ENCODE assay signal across 19 mouse cellular contexts in genomic region chr4:97280712-97281111, GRCm38 (mm10).
DNase-seq lines count a peak whose midpoint lies in the region; ATAC-seq lines count a peak whose summit lies in the region.
"Had no signal": no experiment of that assay in that cellular context is flagged by ENCODE, and none has a peak within 500 bp of the region (broad histone marks: within the 10 kb centered on the region; RNA-seq: fewer than 3 reads in every experiment).

No protein-coding gene starts in this region.

- no peak for DNase-seq in midbrain, embryonic 11.5 days (ENCODE audit: low spot score, missing footprints)
- DNase-seq in midbrain, embryonic 10.5 days (ENCODE audit: low spot score) = no peak
- DNase-seq in heart, adult 18-20 months = no peak
- no peak for DNase-seq in liver, embryonic 11.5 days (ENCODE audit: low spot score)
- no peak for DNase-seq in gastrocnemius, postnatal 36 days
- DNase-seq: adrenal gland, adult 8-10 months; cerebellum, adult 11-12 months; cerebellum, adult 9-10 months; cerebellum, postnatal 25 days; gastrocnemius, postnatal 10 days; heart, postnatal 36 days had no signal

- H3K9ac ChIP-seq in midbrain, embryonic 11.5 days (ENCODE audit: low read length) = no peak overlapping the region
- no peak overlapping the region for H3K9ac ChIP-seq in forebrain, embryonic 12.5 days
- no peak overlapping the region for H3K9ac ChIP-seq in forebrain, embryonic 16.5 days (replicated peaks; ENCODE audit: low read depth, low read length)
- no peak overlapping the region for H3K9ac ChIP-seq in liver, embryonic 11.5 days (ENCODE audit: low read depth, low read length)
- H3K9ac ChIP-seq: embryonic facial prominence, embryonic 12.5 days; heart, embryonic 13.5 days; hindbrain, embryonic 15.5 days had no signal

- 0 out of 2 replicates have a peak, but pooled peaks have one; percentile 19 for ATAC-seq in midbrain, embryonic 11.5 days (ENCODE audit: low FRiP score)
- ATAC-seq in forebrain, embryonic 12.5 days (ENCODE audit: low FRiP score) = peak; percentile 60
- peak; percentile 25 for ATAC-seq in forebrain, embryonic 16.5 days
- ATAC-seq in liver, embryonic 11.5 days (replicated peaks; ENCODE audit: low FRiP score) = no peak
- ATAC-seq: activated CD4-positive, CD25-positive, alpha-beta regulatory T cell, adult 4 months; intestine, embryonic 16.5 days; Patski had no signal

- no peaks in the 10 kb centered on the region for H3K27me3 ChIP-seq in midbrain, embryonic 11.5 days (ENCODE audit: control insufficient read depth, insufficient read depth, low read length)
- H3K27me3 ChIP-seq in midbrain, embryonic 10.5 days (ENCODE audit: low read depth, poor library complexity, severe bottlenecking) = no peaks in the 10 kb centered on the region
- no peaks in the 10 kb centered on the region; the same call in 1 of the 2 replicates for H3K27me3 ChIP-seq in forebrain, embryonic 12.5 days
- no peaks in the 10 kb centered on the region for H3K27me3 ChIP-seq in forebrain, embryonic 16.5 days (replicated peaks; ENCODE audit: control insufficient read depth, insufficient read depth, low read length)
- H3K27me3 ChIP-seq in liver, embryonic 11.5 days (replicated peaks; ENCODE audit: control insufficient read depth, insufficient read depth, low read length) = no peaks in the 10 kb centered on the region
- H3K27me3 ChIP-seq: embryonic facial prominence, embryonic 12.5 days; heart, embryonic 13.5 days; hindbrain, embryonic 15.5 days; Patski had no signal

- no peaks in the 10 kb centered on the region for H3K4me1 ChIP-seq in midbrain, embryonic 11.5 days (ENCODE audit: control insufficient read depth, insufficient read depth, low read length)
- H3K4me1 ChIP-seq in midbrain, embryonic 10.5 days = peaks cover 14% of the 10 kb centered on the region
- H3K4me1 ChIP-seq in forebrain, embryonic 12.5 days = peaks cover 18% of the 10 kb centered on the region
- H3K4me1 ChIP-seq in forebrain, embryonic 16.5 days (replicated peaks; ENCODE audit: control insufficient read depth, insufficient read depth, low read length) = peaks cover 23% of the 10 kb centered on the region
- no peaks in the 10 kb centered on the region for H3K4me1 ChIP-seq in liver, embryonic 11.5 days (replicated peaks; ENCODE audit: control insufficient read depth, insufficient read depth, low read length)
- H3K4me1 ChIP-seq: embryonic facial prominence, embryonic 12.5 days; heart, embryonic 13.5 days had no signal

- no peak overlapping the region for H3K27ac ChIP-seq in midbrain, embryonic 11.5 days (ENCODE audit: low read depth, low read length)
- H3K27ac ChIP-seq in midbrain, embryonic 10.5 days (replicated peaks) = no peak overlapping the region
- peak overlapping the region; percentile 61; the same call in 1 of the 2 replicates for H3K27ac ChIP-seq in forebrain, embryonic 12.5 days
- no peak overlapping the region for H3K27ac ChIP-seq in forebrain, embryonic 16.5 days (ENCODE audit: low read length)
- H3K27ac ChIP-seq in liver, embryonic 11.5 days (ENCODE audit: low read depth, low read length) = no peak overlapping the region
- H3K27ac ChIP-seq: embryonic facial prominence, embryonic 12.5 days; heart, embryonic 13.5 days; hindbrain, embryonic 15.5 days had no signal

- intact Hi-C loops in gastrocnemius, postnatal 36 days (cut with DNase I) = no loop called here

- H3K4me2 ChIP-seq in midbrain, embryonic 11.5 days = no peak overlapping the region
- H3K4me2 ChIP-seq in forebrain, embryonic 12.5 days = peak overlapping the region; percentile 8; the same call in 1 of the 2 replicates
- H3K4me2 ChIP-seq in forebrain, embryonic 16.5 days (ENCODE audit: low read length) = no peak overlapping the region
- no peak overlapping the region for H3K4me2 ChIP-seq in liver, embryonic 11.5 days
- H3K4me2 ChIP-seq: embryonic facial prominence, embryonic 12.5 days; heart, embryonic 13.5 days; hindbrain, embryonic 15.5 days had no signal

- no peak overlapping the region for H3K4me3 ChIP-seq in midbrain, embryonic 11.5 days (ENCODE audit: low read depth, low read length)
- H3K4me3 ChIP-seq in midbrain, embryonic 10.5 days = no peak overlapping the region
- no peak overlapping the region for H3K4me3 ChIP-seq in forebrain, embryonic 12.5 days (replicated peaks)
- H3K4me3 ChIP-seq in forebrain, embryonic 16.5 days (replicated peaks; ENCODE audit: low read length) = no peak overlapping the region
- H3K4me3 ChIP-seq in liver, embryonic 11.5 days (ENCODE audit: low read depth, low read length) = no peak overlapping the region
- H3K4me3 ChIP-seq: embryonic facial prominence, embryonic 12.5 days; heart, embryonic 13.5 days; hindbrain, embryonic 15.5 days had no signal

- no peaks in the 10 kb centered on the region for H3K36me3 ChIP-seq in midbrain, embryonic 11.5 days (ENCODE audit: control insufficient read depth, insufficient read depth, low read length)
- no peaks in the 10 kb centered on the region for H3K36me3 ChIP-seq in midbrain, embryonic 10.5 days
- no peaks in the 10 kb centered on the region for H3K36me3 ChIP-seq in forebrain, embryonic 12.5 days (replicated peaks)
- H3K36me3 ChIP-seq in forebrain, embryonic 16.5 days (ENCODE audit: control insufficient read depth, insufficient read depth) = no peaks in the 10 kb centered on the region
- H3K36me3 ChIP-seq in liver, embryonic 11.5 days (ENCODE audit: control insufficient read depth, insufficient read depth, low read length) = no peaks in the 10 kb centered on the region
- H3K36me3 ChIP-seq: embryonic facial prominence, embryonic 12.5 days; heart, embryonic 13.5 days; hindbrain, embryonic 15.5 days had no signal

- 63% methylated on average over 3 of the region's 3 CpGs for WGBS in midbrain, embryonic 11.5 days
- 60% methylated on average over 3 of the region's 3 CpGs for WGBS in midbrain, embryonic 10.5 days
- WGBS in forebrain, embryonic 12.5 days = 19% methylated on average over 3 of the region's 3 CpGs
- WGBS in forebrain, embryonic 16.5 days = 5% methylated on average over 3 of the region's 3 CpGs
- 79% methylated on average over 3 of the region's 3 CpGs for WGBS in liver, embryonic 11.5 days

- no peaks in the 10 kb centered on the region for H3K9me3 ChIP-seq in midbrain, embryonic 11.5 days (ENCODE audit: control insufficient read depth, low read length)
- H3K9me3 ChIP-seq in midbrain, embryonic 10.5 days (replicated peaks) = no peaks in the 10 kb centered on the region
- H3K9me3 ChIP-seq in forebrain, embryonic 12.5 days = no peaks in the 10 kb centered on the region
- no peaks in the 10 kb centered on the region for H3K9me3 ChIP-seq in forebrain, embryonic 16.5 days (ENCODE audit: control insufficient read depth, low read length)
- H3K9me3 ChIP-seq in liver, embryonic 11.5 days (ENCODE audit: control insufficient read depth, low read length) = no peaks in the 10 kb centered on the region
- H3K9me3 ChIP-seq: embryonic facial prominence, embryonic 12.5 days; heart, embryonic 13.5 days; hindbrain, embryonic 15.5 days had no signal
